Mouse (Mus musculus): ENCODE measurements around the gene Iqcf5. TPM values are rescaled to one million over a fixed set of nuclear protein-coding genes. Genes with fewer than 3 reads are reported as not detected.

Gene Iqcf5
- total RNA-seq, 2 experiments from 2014 or later: not detected

Other genes starting within 250 kb of the Iqcf5 start
- 1 to 10 TPM; 4.0 to 4.2 TPM for gene Poc1a, start 233.5 kb upstream of the Iqcf5 start, total RNA-seq (2021)
- 10 to 100 TPM; 45.5 to 46.2 TPM for gene Dusp7, start 145.9 kb upstream of the Iqcf5 start, total RNA-seq (2021)
- gene Rpl29, start 85.1 kb upstream of the Iqcf5 start, total RNA-seq (2021): 100 to 1,000 TPM; 272 to 273 TPM
- 10 to 100 TPM; 26.1 to 26.8 TPM for gene Acy1, start 76.3 kb upstream of the Iqcf5 start, total RNA-seq (2021)
- 1 to 10 TPM; 8.5 to 8.6 TPM for gene Abhd14b, start 67.1 kb upstream of the Iqcf5 start, total RNA-seq (2021)
- 10 to 100 TPM; 19.0 to 19.6 TPM for gene Abhd14a, start 66.9 kb upstream of the Iqcf5 start, total RNA-seq (2021)
- gene Pcbp4, start 61.3 kb upstream of the Iqcf5 start, total RNA-seq (2021): 10 to 100 TPM; 61.1 to 63.2 TPM
- not detected for gene Gpr62, start 48.6 kb upstream of the Iqcf5 start, total RNA-seq (2021)
- gene Rrp9, start 38.6 kb upstream of the Iqcf5 start, total RNA-seq (2021): 10 to 100 TPM; 21.3 to 26.3 TPM
- gene Parp3, start 37.6 kb upstream of the Iqcf5 start, total RNA-seq (2021): 10 to 100 TPM; 33.7 to 38.2 TPM
- not detected for gene Iqcf1, start 14.6 kb upstream of the Iqcf5 start, total RNA-seq (2021)
- not detected for gene Iqcf3, start 47.1 kb downstream of the Iqcf5 start, total RNA-seq (2021)
- gene Iqcf4, start 56.4 kb downstream of the Iqcf5 start, total RNA-seq (2021): not detected
- not detected for gene Iqcf6, start 112.0 kb downstream of the Iqcf5 start, total RNA-seq (2021)
- not detected for gene Grm2, start 141.5 kb downstream of the Iqcf5 start, total RNA-seq (2021)
- 10 to 100 TPM; 42.2 to 45.6 TPM for gene Tex264, start 171.4 kb downstream of the Iqcf5 start, total RNA-seq (2021)

Data from heart, adult 18-20 months (tissue).